Mouse (Mus musculus) midbrain, embryonic 12.5 days (tissue): Measurements from ENCODE around the gene Olfr685. TPM values are rescaled to one million over a fixed set of nuclear protein-coding genes. Genes with fewer than 3 reads are reported as not detected.

Experiments used
- ATAC-seq: fragments of 200-750 bp; cut with Nextera tagmentation; 2 replicates; pipeline ENCODE4 v1.8.0; 2017; ENCODE audit warnings: low read depth, moderate TSS enrichment, moderate library complexity; ENCODE audit not compliant: low FRiP score
- H3K27ac ChIP-seq: fragments of 300-500 bp; sonication (generic); replicated peaks from 2 replicates; pipeline ENCODE4 v1.5.1; 2016; ENCODE audit warnings: mild to moderate bottlenecking
- H3K27me3 ChIP-seq: fragments of 300-500 bp; sonication (generic); 2 replicates; pipeline ENCODE4 v1.6.1; 2016; ENCODE audit warnings: mild to moderate bottlenecking
- H3K36me3 ChIP-seq: fragments of 300-500 bp; sonication (generic); 2 replicates; pipeline ENCODE4 v1.6.1; 2016
- H3K4me1 ChIP-seq: fragments of 300-500 bp; sonication (generic); 2 replicates; pipeline ENCODE4 v1.6.1; 2016
- H3K4me2 ChIP-seq: fragments of 300-500 bp; sonication (generic); replicated peaks from 2 replicates; pipeline ENCODE4 v1.6.1; 2016; ENCODE audit warnings: mild to moderate bottlenecking, moderate library complexity
- H3K4me3 ChIP-seq: fragments of 300-500 bp; sonication (generic); 2 replicates; pipeline ENCODE4 v1.5.1; 2016; ENCODE audit warnings: mild to moderate bottlenecking
- H3K9ac ChIP-seq: fragments of 300-500 bp; sonication (generic); replicated peaks from 2 replicates; pipeline ENCODE4 v1.6.1; 2016; ENCODE audit warnings: mild to moderate bottlenecking, moderate library complexity
- H3K9me3 ChIP-seq: fragments of 300-500 bp; sonication (generic); 2 replicates; pipeline ENCODE4 v1.6.1; 2016; ENCODE audit warnings: mild to moderate bottlenecking
- WGBS: fragments of 180-500 bp; shearing (Covaris S2); methylation state at CpG from one replicate; pipeline ENCODE4 v1.1.7; 2016; 5-methylcytosine and 5-hydroxymethylcytosine counted together
- polyA plus RNA-seq: library from polyadenylated mRNA; unstranded; fragments of >200 nt; fragmentation: Nextera tagmentation; extraction: Ambion mirVana; gene quantifications from 2 replicates; pipeline ENCODE4 v1.2.1, GENCODE M21; 2016

Olfr685 gene
- not detected in 2 replicates for polyA plus RNA-seq

- no peak within 1 kb of the TSS for H3K9ac ChIP-seq
- H3K9me3 ChIP-seq = no peaks in the 10 kb centered on the region
- no peak within 1 kb of the TSS for H3K27ac ChIP-seq
- no peak for ATAC-seq
- H3K4me1 ChIP-seq = no peaks in the 10 kb centered on the region
- no peak within 1 kb of the TSS for H3K4me2 ChIP-seq
- no peaks in the 10 kb centered on the region for H3K27me3 ChIP-seq
- H3K4me3 ChIP-seq = no peak within 1 kb of the TSS
- no peaks in the 10 kb centered on the region for H3K36me3 ChIP-seq
- WGBS = 83% methylated on average over 1 of the region's 1 CpGs
Observed at GRCm38 (mm10) chr7:105185912-105186311, at the start of gene Olfr685. TSS of gene Olfr685 (minus strand) at chr7:105186012.

DNA sequence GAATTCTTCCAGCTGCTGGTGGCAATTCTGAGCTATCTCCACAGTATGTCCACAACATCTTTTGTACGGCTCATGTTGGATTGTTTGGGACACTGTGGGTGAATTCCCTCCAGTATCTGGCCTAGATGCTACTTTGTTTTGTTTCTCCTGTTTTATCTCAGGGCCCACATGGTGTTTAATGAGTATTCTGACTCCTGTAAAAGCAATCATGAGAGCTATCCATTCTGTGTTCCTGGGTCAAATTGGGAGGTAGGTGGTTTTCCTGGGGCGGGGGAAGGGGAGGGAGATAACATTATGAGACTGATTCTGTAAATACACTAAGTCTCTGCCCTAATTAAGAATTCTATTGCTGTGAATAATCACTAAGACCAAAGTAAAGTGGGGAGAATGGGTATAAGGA, 43.6 kb upstream of the Olfr685 start:
- ATAC-seq = no peak
- H3K4me3 ChIP-seq = no peak overlapping the region
- 83% methylated on average over 2 of the region's 2 CpGs for WGBS
- H3K4me2 ChIP-seq = no peak overlapping the region
- H3K9ac ChIP-seq = no peak overlapping the region
- no peaks in the 10 kb centered on the region for H3K9me3 ChIP-seq
- no peak overlapping the region for H3K27ac ChIP-seq
- H3K4me1 ChIP-seq = no peaks in the 10 kb centered on the region
- H3K36me3 ChIP-seq = no peaks in the 10 kb centered on the region
- H3K27me3 ChIP-seq = no peaks in the 10 kb centered on the region

DNA sequence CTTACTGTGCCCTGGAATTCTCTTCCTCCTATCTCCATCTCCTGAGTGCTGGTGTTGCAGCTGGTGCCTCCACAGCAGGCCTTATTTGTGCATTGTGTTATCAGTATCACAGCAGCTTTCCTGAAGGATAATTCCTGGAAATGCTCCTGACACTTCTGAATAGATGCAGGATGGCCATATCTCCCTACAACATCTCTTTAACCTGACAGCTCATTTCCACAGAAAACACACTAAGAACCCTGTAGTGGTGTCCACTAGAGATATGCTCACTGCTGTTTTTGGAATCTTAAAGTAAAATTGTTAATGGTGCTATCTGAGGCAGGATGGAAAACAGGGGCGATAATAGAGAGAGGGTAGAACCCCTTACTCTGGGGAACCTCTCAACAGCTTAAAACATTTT, 42.3 kb upstream of the Olfr685 start:
- Histone ChIP-seq H3K9ac (no peak overlapping the region), H3K27me3 (no peaks in the 10 kb centered on the region), H3K36me3 (no peaks in the 10 kb centered on the region), H3K4me1 (no peaks in the 10 kb centered on the region), H3K4me3 (no peak overlapping the region), H3K9me3 (no peaks in the 10 kb centered on the region), H3K4me2 (no peak overlapping the region), H3K27ac (no peak overlapping the region)
- 87% methylated on average over 1 of the region's 1 CpGs for WGBS
- ATAC-seq = no peak

DNA sequence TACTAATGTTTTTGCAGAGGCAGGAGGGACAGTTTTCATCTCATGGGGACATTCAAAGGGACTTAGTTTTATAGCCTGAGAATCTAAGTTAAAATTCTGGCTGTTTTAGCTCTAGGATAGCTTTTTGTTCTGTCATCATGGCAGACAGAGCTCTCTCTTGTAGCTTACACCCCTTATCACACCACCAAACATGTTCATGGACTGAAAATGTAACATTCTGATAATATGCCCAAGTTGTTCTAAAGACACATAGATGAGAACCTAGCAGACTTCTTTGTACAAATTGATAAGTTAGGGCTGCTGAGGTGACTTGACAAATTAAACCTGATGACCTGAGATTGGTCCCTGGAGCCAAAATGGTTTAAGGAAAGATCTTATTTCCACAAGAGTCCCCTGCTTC, 40.9 kb upstream of the Olfr685 start:
- ATAC-seq = no peak
- no peaks in the 10 kb centered on the region for H3K4me1 ChIP-seq
- no peaks in the 10 kb centered on the region for H3K9me3 ChIP-seq

DNA sequence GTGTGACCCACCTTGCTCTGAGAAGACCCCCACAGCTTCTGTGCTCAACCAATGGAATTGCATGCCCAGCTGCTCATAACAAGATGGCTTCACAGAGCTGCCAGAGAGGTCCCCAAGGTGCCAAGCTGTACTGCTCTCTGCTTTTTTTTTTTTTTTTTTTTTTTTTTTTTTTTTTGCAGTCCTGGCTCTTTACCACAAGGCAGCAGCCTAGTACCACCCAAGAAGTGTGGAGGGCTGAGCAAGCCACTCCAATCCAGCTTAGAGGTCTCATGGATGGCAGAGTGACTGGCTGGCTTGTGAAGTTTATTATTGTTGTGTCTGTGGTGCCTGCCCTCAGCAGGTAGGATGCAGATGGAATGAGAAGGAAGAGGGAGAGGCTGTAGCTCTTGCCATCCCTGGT, 40.3 kb upstream of the Olfr685 start:
- Histone ChIP-seq H3K36me3 (no peaks in the 10 kb centered on the region), H3K4me2 (no peak overlapping the region), H3K4me3 (no peak overlapping the region), H3K4me1 (no peaks in the 10 kb centered on the region), H3K9me3 (no peaks in the 10 kb centered on the region), H3K27ac (no peak overlapping the region), H3K27me3 (no peaks in the 10 kb centered on the region), H3K9ac (no peak overlapping the region)
- no peak for ATAC-seq

More for the DNA sequence above, 40.9 kb upstream of the Olfr685 start:
- H3K36me3 ChIP-seq = no peaks in the 10 kb centered on the region
- H3K27ac ChIP-seq = no peak overlapping the region
- no peak overlapping the region for H3K9ac ChIP-seq
- H3K4me2 ChIP-seq = no peak overlapping the region
- H3K27me3 ChIP-seq = no peaks in the 10 kb centered on the region
- H3K4me3 ChIP-seq = no peak overlapping the region

GRCm38 (mm10) chr7:105218281-105218680, 32.5 kb upstream of the Olfr685 start:
- H3K9ac ChIP-seq = no peak overlapping the region
- no peaks in the 10 kb centered on the region for H3K36me3 ChIP-seq
- H3K4me3 ChIP-seq = no peak overlapping the region
- H3K27me3 ChIP-seq = no peaks in the 10 kb centered on the region
- no peak for ATAC-seq
- H3K9me3 ChIP-seq = no peaks in the 10 kb centered on the region
- no peaks in the 10 kb centered on the region for H3K4me1 ChIP-seq
- no peak overlapping the region for H3K27ac ChIP-seq
- no peak overlapping the region for H3K4me2 ChIP-seq
- 49% methylated on average over 4 of the region's 4 CpGs for WGBS

GRCm38 (mm10) chr7:105214761-105215160, 28.9 kb upstream of the Olfr685 start:
- no peak overlapping the region for H3K27ac ChIP-seq
- H3K36me3 ChIP-seq = no peaks in the 10 kb centered on the region
- H3K9ac ChIP-seq = no peak overlapping the region
- 68% methylated on average over 1 of the region's 1 CpGs for WGBS
- no peak overlapping the region for H3K4me3 ChIP-seq
- no peaks in the 10 kb centered on the region for H3K9me3 ChIP-seq
- H3K4me2 ChIP-seq = no peak overlapping the region
- H3K4me1 ChIP-seq = no peaks in the 10 kb centered on the region
- no peak for ATAC-seq
- no peaks in the 10 kb centered on the region for H3K27me3 ChIP-seq

DNA sequence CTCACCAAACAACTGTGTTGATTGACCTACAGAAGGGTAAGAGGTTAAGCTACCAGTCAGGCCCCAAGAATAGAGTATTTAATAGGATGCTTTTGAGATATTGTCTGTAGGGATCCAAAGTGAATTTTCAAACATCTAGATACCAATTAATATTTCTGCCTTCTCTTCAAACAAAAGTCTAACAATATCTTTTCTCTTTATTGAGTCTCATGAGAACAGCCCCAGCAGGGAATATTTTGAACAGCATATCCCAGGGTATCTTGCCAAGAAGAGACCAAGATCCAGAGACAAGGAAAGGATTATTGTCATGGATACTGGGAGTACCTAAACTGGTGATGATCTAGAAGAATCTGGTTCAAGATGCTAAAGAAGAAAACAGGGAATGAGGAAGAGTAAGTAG, 21.6 kb upstream of the Olfr685 start, which contains the start of gene Olfr686:
TSS of gene Olfr686 (minus strand) at position 101 of the 400 bp plus-strand sequence.
- Histone ChIP-seq H3K27ac (no peak within 1 kb of the TSS), H3K9ac (no peak within 1 kb of the TSS), H3K4me2 (no peak within 1 kb of the TSS), H3K9me3 (no peaks in the 10 kb centered on the region), H3K4me3 (no peak within 1 kb of the TSS), H3K36me3 (no peaks in the 10 kb centered on the region), H3K4me1 (no peaks in the 10 kb centered on the region), H3K27me3 (no peaks in the 10 kb centered on the region)
- no peak for ATAC-seq

GRCm38 (mm10) chr7:105170773-105171172, 15.0 kb downstream of the Olfr685 start:
- Histone ChIP-seq H3K27ac (no peak overlapping the region), H3K4me3 (no peak overlapping the region), H3K27me3 (no peaks in the 10 kb centered on the region), H3K9me3 (no peaks in the 10 kb centered on the region), H3K4me2 (no peak overlapping the region), H3K9ac (no peak overlapping the region), H3K36me3 (no peaks in the 10 kb centered on the region), H3K4me1 (no peaks in the 10 kb centered on the region)
- ATAC-seq = no peak
- 50% methylated on average over 4 of the region's 4 CpGs for WGBS

GRCm38 (mm10) chr7:105163553-105163952, 22.3 kb downstream of the Olfr685 start, which contains the start of gene Olfr684:
TSS of gene Olfr684 (minus strand) at chr7:105163653.
- Histone ChIP-seq H3K27ac (no peak within 1 kb of the TSS), H3K9ac (no peak within 1 kb of the TSS), H3K27me3 (no peaks in the 10 kb centered on the region), H3K36me3 (no peaks in the 10 kb centered on the region), H3K4me3 (no peak within 1 kb of the TSS), H3K4me2 (no peak within 1 kb of the TSS), H3K4me1 (no peaks in the 10 kb centered on the region), H3K9me3 (no peaks in the 10 kb centered on the region)
- ATAC-seq = no peak
- WGBS = 67% methylated on average over 1 of the region's 1 CpGs

DNA sequence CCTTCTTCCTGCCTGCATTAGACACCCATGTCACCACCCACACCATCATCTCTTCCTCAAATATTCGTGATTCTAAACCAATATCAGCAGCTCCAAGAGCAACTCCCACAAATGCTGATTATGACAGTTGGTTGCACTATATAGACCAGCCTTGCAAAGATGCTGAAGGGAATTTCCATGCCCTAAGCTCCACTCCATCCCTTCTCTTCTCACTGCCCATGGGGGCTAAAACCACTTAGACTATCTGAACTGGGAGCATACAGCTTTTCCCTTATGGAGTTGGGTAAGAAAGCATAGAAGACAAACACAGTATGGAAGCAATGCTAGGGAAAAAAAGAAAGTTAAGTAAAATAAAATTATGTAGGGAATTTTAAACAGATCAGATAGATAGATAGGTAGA, 38.9 kb downstream of the Olfr685 start, which contains the start of gene Olfr683:
TSS of gene Olfr683 (minus strand) at position 101 of the 400 bp plus-strand sequence.
- Histone ChIP-seq H3K27me3 (no peaks in the 10 kb centered on the region), H3K4me3 (no peak within 1 kb of the TSS), H3K9me3 (no peaks in the 10 kb centered on the region), H3K9ac (no peak within 1 kb of the TSS), H3K4me1 (no peaks in the 10 kb centered on the region), H3K36me3 (no peaks in the 10 kb centered on the region), H3K27ac (no peak within 1 kb of the TSS), H3K4me2 (no peak within 1 kb of the TSS)
- 68% methylated on average over 1 of the region's 1 CpGs for WGBS
- ATAC-seq = no peak

DNA sequence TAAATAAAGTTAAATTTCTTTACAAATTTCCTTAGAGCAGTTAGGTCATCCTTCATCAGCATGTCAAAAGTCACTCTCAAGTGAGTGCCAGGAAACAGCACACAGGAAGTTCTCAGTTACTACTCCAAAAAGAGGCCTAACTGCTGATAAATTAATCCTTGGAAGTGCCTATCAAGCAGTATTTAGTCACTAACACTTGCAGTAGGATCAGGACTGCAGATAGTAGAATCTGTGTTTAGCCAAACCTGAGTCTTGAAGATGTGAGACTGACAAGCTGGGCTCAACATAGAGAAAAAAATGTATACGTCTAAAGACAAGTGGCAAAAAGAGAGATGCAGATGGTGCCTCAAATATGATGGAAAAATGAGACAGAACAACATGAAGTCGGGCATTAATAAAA, 44.5 kb downstream of the Olfr685 start:
- no peak overlapping the region for H3K4me3 ChIP-seq
- no peaks in the 10 kb centered on the region for H3K36me3 ChIP-seq
- no peaks in the 10 kb centered on the region for H3K4me1 ChIP-seq
- H3K27me3 ChIP-seq = no peaks in the 10 kb centered on the region
- H3K4me2 ChIP-seq = no peak overlapping the region
- ATAC-seq = no peak
- H3K9ac ChIP-seq = no peak overlapping the region
- 88% methylated on average over 2 of the region's 2 CpGs for WGBS
- H3K27ac ChIP-seq = no peak overlapping the region
- H3K9me3 ChIP-seq = no peaks in the 10 kb centered on the region
